Comparison of ENCODE assay signal across 8 mouse cellular contexts in genomic region chr14:20451765-20452331, GRCm38 (mm10). TPM values are rescaled to one million over a fixed set of nuclear protein-coding genes. Genes with fewer than 3 reads are reported as not detected.
DNase-seq lines count a peak whose midpoint lies in the region; ATAC-seq and TF ChIP-seq lines count a peak whose summit lies in the region.

Gene Cfap70, minus strand, starts transcription at chr14:20452226.

- intact Hi-C loops in heart, postnatal 10 days (cut with DNase I): loop anchor here (5.0 kb wide), 1 partner anchor 50 kb away; no protein-coding TSS in a partner anchor

- H3K9me3 ChIP-seq in forebrain, embryonic 10.5 days: no peaks in the 10 kb centered on the region

- DNase-seq in forebrain, embryonic 10.5 days (ENCODE audit: extremely low spot score, low spot score): peak; percentile 68
- DNase-seq in heart, postnatal 10 days: peak; percentile 62 to 74
- peak; percentile 75 to 83 for DNase-seq in kidney, postnatal 4 days
- peak; percentile 68 to 78 for DNase-seq in lung, adult 18-20 months
- peak; percentile 57 for DNase-seq in thymus, adult 2 months

- H3K27ac ChIP-seq in bone marrow, adult 2 months (ENCODE audit: control insufficient read depth, insufficient read depth, low read depth, low read length, poor library complexity): no peak within 1 kb of the TSS
- peak within 1 kb of the TSS; percentile 8; the same call in 1 of the 2 replicates for H3K27ac ChIP-seq in forebrain, embryonic 10.5 days
- H3K27ac ChIP-seq in olfactory bulb, adult 2 months (ENCODE audit: insufficient read depth, low read depth, low read length): no peak within 1 kb of the TSS
- H3K27ac ChIP-seq in thymus, adult 2 months (ENCODE audit: control insufficient read depth, insufficient read depth, low read length): no peak within 1 kb of the TSS

- 3% methylated on average over 15 of the region's 15 CpGs for WGBS in bone marrow, adult 2 months
- WGBS in forebrain, embryonic 10.5 days: 2% methylated on average over 15 of the region's 15 CpGs
- 2% methylated on average over 15 of the region's 15 CpGs for WGBS in olfactory bulb, adult 2 months
- 5% methylated on average over 15 of the region's 15 CpGs for WGBS in thymus, adult 2 months

- peak within 1 kb of the TSS; percentile 53 for H3K4me3 ChIP-seq in bone marrow, adult 2 months (replicated peaks; ENCODE audit: control insufficient read depth, low read depth, low read length)
- H3K4me3 ChIP-seq in forebrain, embryonic 10.5 days: peak within 1 kb of the TSS; percentile 54
- peak within 1 kb of the TSS; percentile 38 for H3K4me3 ChIP-seq in olfactory bulb, adult 2 months (ENCODE audit: insufficient read depth, low read depth, low read length)
- H3K4me3 ChIP-seq in thymus, adult 2 months (ENCODE audit: control insufficient read depth, insufficient read depth, low read length): no peak within 1 kb of the TSS

- no peak for TF ChIP-seq POLR2A in bone marrow, adult 2 months (IDR thresholded peaks at IDR 0.05; ENCODE audit: borderline replicate concordance, control insufficient read depth, low read depth, low read length)
- no peak for TF ChIP-seq POLR2A in olfactory bulb, adult 2 months (IDR thresholded peaks at IDR 0.05; ENCODE audit: insufficient read depth, low read depth, low read length)
- TF ChIP-seq POLR2A in thymus, adult 2 months (IDR thresholded peaks at IDR 0.05; ENCODE audit: control insufficient read depth, extremely low read depth, insufficient read depth, low read length, poor library complexity): no peak

- no peak for TF ChIP-seq CTCF in bone marrow, adult 2 months (IDR thresholded peaks at IDR 0.05; ENCODE audit: control insufficient read depth, insufficient read depth, low read length)
- TF ChIP-seq CTCF in olfactory bulb, adult 2 months (IDR thresholded peaks at IDR 0.05; ENCODE audit: insufficient read depth, low read depth, low read length): no peak
- no peak for TF ChIP-seq CTCF in thymus, adult 2 months (IDR thresholded peaks at IDR 0.05; ENCODE audit: borderline replicate concordance, control insufficient read depth, extremely low read depth, insufficient read depth, low read length, poor library complexity)

- H3K27me3 ChIP-seq in forebrain, embryonic 10.5 days (ENCODE audit: poor library complexity, severe bottlenecking): no peaks in the 10 kb centered on the region
- no peaks in the 10 kb centered on the region for H3K27me3 ChIP-seq in thymus, adult 2 months (ENCODE audit: control insufficient read depth, insufficient read depth, low read length)

- peak; percentile 67 for ATAC-seq in CD4-positive, CD25-positive, alpha-beta regulatory T cell, adult 4 months

- no peaks in the 10 kb centered on the region for H3K36me3 ChIP-seq in forebrain, embryonic 10.5 days (replicated peaks)
- peaks cover 14% of the 10 kb centered on the region; the same call in 1 of the 2 replicates for H3K36me3 ChIP-seq in thymus, adult 2 months (ENCODE audit: control insufficient read depth, insufficient read depth, low read length)

- H3K4me1 ChIP-seq in bone marrow, adult 2 months (ENCODE audit: control insufficient read depth, insufficient read depth, low read length): peaks cover 2% of the 10 kb centered on the region; the same call in 1 of the 2 replicates
- H3K4me1 ChIP-seq in forebrain, embryonic 10.5 days: peaks cover 10% of the 10 kb centered on the region
- 0 out of 2 replicates have a peak, but pooled peaks cover 8% of the 10 kb centered on the region for H3K4me1 ChIP-seq in olfactory bulb, adult 2 months (ENCODE audit: control insufficient read depth, insufficient read depth, low read length)
- peaks cover 6% of the 10 kb centered on the region for H3K4me1 ChIP-seq in thymus, adult 2 months (replicated peaks; ENCODE audit: control insufficient read depth, insufficient read depth, low read length)

RNA-seq across cellular contexts. Expression of gene Cfap70, which starts in this region (rescaled TPM):
- not detected for polyA plus RNA-seq in CD4-positive, CD25-positive, alpha-beta regulatory T cell, adult 4 months (2017; shearing (Covaris generic))
- polyA plus RNA-seq in bone marrow, adult 2 months (2011; ENCODE audit: insufficient read depth, insufficient read length, low replicate concordance, missing spikeins): 2.5 TPM in 1 of 2 replicates, not detected in the other
- polyA plus RNA-seq in forebrain, embryonic 10.5 days (2016; fragmentation: Nextera tagmentation; extraction: Ambion mirVana): 0.55 and 1.3 TPM in 2 replicates
- total RNA-seq in heart, postnatal 10 days (2021): under 1 TPM in 1 of 2 experiments, not detected in 1; 0.77 TPM
- polyA plus RNA-seq in olfactory bulb, adult 2 months (2012; ENCODE audit: insufficient read depth, insufficient read length, low replicate concordance, missing spikeins): not detected in 2 replicates
- 0.06 TPM in 1 of 2 replicates, not detected in the other for polyA plus RNA-seq in thymus, adult 2 months (2012; rRNA removed)

Comparison
In these comparisons a context has a peak if more than half of its experiments do, and no peak if none do; other contexts are left out.
1. Peak in ATAC-seq in CD4-positive, CD25-positive, alpha-beta regulatory T cell, adult 4 months; RNA of the gene not detected or under 1 TPM.
2. Peak in DNase-seq in heart, postnatal 10 days; RNA of the gene not detected or under 1 TPM.
3. Peak in DNase-seq in thymus, adult 2 months; RNA of the gene not detected or under 1 TPM.